Mouse (Mus musculus) layer of hippocampus, postnatal 10 days (tissue): Measurements from ENCODE around the gene Fam149a. TPM values are rescaled to one million over a fixed set of nuclear protein-coding genes. Genes with fewer than 3 reads are reported as not detected.
A peak's percentile ranks its signal among the peaks of the same experiment; 100 is the strongest.

ENCODE experiments used
- DNase-seq, 2 experiments: peaks; one replicate each; pipeline ENCODE4 v3.0.0; 2021; ENCODE audit warnings: low spot score in 2 of 2
- long read RNA-seq: library from polyadenylated mRNA; stranded (forward); transcript quantifications from one replicate; pipeline ENCODE4 v2.0.0, GENCODE M21; 2023
- total RNA-seq, 2 experiments: library from RNA; stranded (reverse); gene quantifications; 2 replicates each; pipeline ENCODE4 v1.2.3; 2021

The Fam149a gene
- total RNA-seq: 10 to 100 TPM; 21.8 to 22.8 TPM
- long read RNA-seq, transcript Fam149a-203 (14 exons, 2,661 nt): major isoform, 10 of 16 reads
- long read RNA-seq, partial matches to known transcripts: 5 of 16 reads
- long read RNA-seq, other reads (novel, unspliced or antisense): 1 of 16 reads

GRCm38 (mm10) chr8:45381963-45382347 is at the start of gene Fam149a:
Gene Fam149a, minus strand, starts transcription at chr8:45382291.
- DNase-seq: peak in 1 of 2 experiments; percentile 22

- DNase-seq: no peak
Observed at GRCm38 (mm10) chr8:45420151-45420550, 38.1 kb upstream of the Fam149a start.

GRCm38 (mm10) chr8:45414965-45415364 is 32.9 kb upstream of the Fam149a start:
- DNase-seq: no peak

- DNase-seq: no peak
Observed at GRCm38 (mm10) chr8:45410882-45411281, 28.8 kb upstream of the Fam149a start, which contains the start of gene Tlr3. Gene Tlr3, minus strand, starts transcription at chr8:45411080.

- DNase-seq: peak; percentile 51 to 62
Observed at GRCm38 (mm10) chr8:45410146-45410880, 28.2 kb upstream of the Fam149a start.

- DNase-seq: no peak
Observed at GRCm38 (mm10) chr8:45409702-45410101, 27.6 kb upstream of the Fam149a start.

- DNase-seq: no peak
Observed at GRCm38 (mm10) chr8:45383250-45383649, 1.2 kb upstream of the Fam149a start.

- DNase-seq: peak in 1 of 2 experiments; percentile 17
Observed at GRCm38 (mm10) chr8:45381075-45381962, 772 bp downstream of the Fam149a start.

GRCm38 (mm10) chr8:45380598-45380997 is 1.5 kb downstream of the Fam149a start:
- no peak for DNase-seq

- no peak for DNase-seq
Observed at GRCm38 (mm10) chr8:45374071-45374470, 8.0 kb downstream of the Fam149a start.

GRCm38 (mm10) chr8:45367154-45367553 is 14.9 kb downstream of the Fam149a start:
- no peak for DNase-seq

- DNase-seq: no peak
Observed at GRCm38 (mm10) chr8:45363220-45363619, 18.9 kb downstream of the Fam149a start.

- peak; percentile 37 to 60 for DNase-seq
Observed at GRCm38 (mm10) chr8:45362323-45362722, 19.8 kb downstream of the Fam149a start.

- DNase-seq: no peak
Observed at GRCm38 (mm10) chr8:45359091-45359605, 22.9 kb downstream of the Fam149a start.

- DNase-seq: peak; percentile 46 to 58
Observed at GRCm38 (mm10) chr8:45358132-45358918, 23.8 kb downstream of the Fam149a start.

GRCm38 (mm10) chr8:45355809-45356208 is 26.3 kb downstream of the Fam149a start:
- DNase-seq: no peak

- peak; percentile 58 to 60 for DNase-seq
Observed at GRCm38 (mm10) chr8:45345031-45345430, 37.1 kb downstream of the Fam149a start.

- no peak for DNase-seq
Observed at GRCm38 (mm10) chr8:45344298-45344697, 37.8 kb downstream of the Fam149a start.

GRCm38 (mm10) chr8:45341630-45342628 is 40.2 kb downstream of the Fam149a start:
- no peak for DNase-seq
